Mouse (Mus musculus): ENCODE results near the gene N4bp2. TPM values are rescaled to one million over a fixed set of nuclear protein-coding genes. Genes with fewer than 3 reads are reported as not detected.

N4bp2 gene
- polyA plus RNA-seq, 1 experiment = 1.4 TPM

DNA sequence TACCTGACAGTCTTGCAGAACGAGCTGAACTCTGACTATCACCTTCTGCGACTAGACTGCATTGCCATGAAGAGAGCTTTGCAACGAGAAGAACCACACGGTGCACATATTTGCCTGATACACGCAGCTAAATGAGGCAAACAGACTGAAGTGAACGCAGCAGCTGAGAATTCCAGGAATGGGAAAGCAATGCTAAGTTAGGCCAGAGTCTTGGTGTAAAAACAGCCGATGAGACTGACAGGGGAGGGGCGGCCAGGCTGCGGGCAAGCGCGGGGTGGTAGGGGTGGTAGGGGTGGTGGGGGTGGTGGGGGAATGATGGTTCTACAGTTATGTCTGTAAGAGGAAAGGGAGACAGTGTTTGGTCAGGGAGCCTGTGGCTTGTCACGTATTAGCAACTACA lies 95.6 kb downstream of the N4bp2 start:
- WGBS = 43% methylated on average over 12 of the region's 12 CpGs
- DNase-seq (ENCODE audit: low read depth, low spot score) = no peak

DNA sequence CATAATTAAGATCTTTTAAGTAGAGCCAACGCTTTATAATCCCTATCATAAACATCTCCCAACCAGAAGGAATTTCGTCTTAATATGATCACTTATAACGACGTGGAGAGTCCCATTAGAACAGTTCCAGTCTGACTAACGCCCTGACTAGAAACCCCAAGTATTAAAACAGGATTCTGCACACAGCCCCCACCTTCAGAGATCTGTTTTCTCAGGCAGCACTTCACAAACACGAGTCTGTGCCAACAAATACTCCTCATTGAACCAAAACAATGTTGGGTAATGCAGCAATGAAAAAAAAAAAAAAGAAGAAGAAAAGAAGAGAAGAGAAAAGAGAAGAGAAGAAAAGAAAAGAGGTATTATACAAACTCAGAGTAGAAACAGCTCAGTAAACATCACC lies 96.1 kb downstream of the N4bp2 start:
- DNase-seq (ENCODE audit: low read depth, low spot score) = no peak
- WGBS = 31% methylated on average over 6 of the region's 6 CpGs

- 80% methylated on average over 12 of the region's 12 CpGs for WGBS
- no peak for DNase-seq (ENCODE audit: low read depth, low spot score)
Measured at GRCm38 (mm10) chr5:65860281-65861000, 97.1 kb downstream of the N4bp2 start.

GRCm38 (mm10) chr5:65861154-65861944 lies 98.0 kb downstream of the N4bp2 start, which contains the start of gene Rhoh:
TSS of gene Rhoh (plus strand) at chr5:65861213.
- 72% methylated on average over 10 of the region's 10 CpGs for WGBS
- no peak for DNase-seq (ENCODE audit: low read depth, low spot score)

GRCm38 (mm10) chr5:65862217-65862927 lies 99.1 kb downstream of the N4bp2 start:
- 87% methylated on average over 7 of the region's 7 CpGs for WGBS
- DNase-seq (ENCODE audit: low read depth, low spot score) = no peak

- no peak for DNase-seq (ENCODE audit: low read depth, low spot score)
Measured at GRCm38 (mm10) chr5:65863349-65863749, 100.0 kb downstream of the N4bp2 start.

DNA sequence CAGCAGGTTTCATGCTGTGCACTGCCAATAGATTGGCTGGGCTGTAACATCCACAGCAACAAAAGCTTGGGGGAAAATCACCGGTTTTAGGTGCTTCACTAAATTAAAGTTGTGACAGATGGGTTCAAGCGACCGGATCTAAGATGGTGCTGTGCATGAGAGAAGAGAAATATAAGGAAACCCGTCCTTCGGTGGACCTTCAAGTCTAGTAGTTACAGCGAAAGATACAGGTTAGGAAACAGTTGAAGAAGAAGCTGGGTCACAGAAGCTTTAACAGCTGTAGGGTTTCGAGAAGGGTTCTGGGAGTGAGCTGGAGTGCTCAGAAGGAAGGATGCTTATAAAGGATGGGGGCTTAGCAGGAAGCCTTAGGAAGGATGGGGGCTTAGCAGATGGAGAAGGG lies 101.2 kb downstream of the N4bp2 start:
- WGBS = 88% methylated on average over 7 of the region's 7 CpGs
- no peak for DNase-seq (ENCODE audit: low read depth, low spot score)

More at GRCm38 (mm10) chr5:65863349-65863749, 100.0 kb downstream of the N4bp2 start:
- 72% methylated on average over 12 of the region's 12 CpGs for WGBS

DNA sequence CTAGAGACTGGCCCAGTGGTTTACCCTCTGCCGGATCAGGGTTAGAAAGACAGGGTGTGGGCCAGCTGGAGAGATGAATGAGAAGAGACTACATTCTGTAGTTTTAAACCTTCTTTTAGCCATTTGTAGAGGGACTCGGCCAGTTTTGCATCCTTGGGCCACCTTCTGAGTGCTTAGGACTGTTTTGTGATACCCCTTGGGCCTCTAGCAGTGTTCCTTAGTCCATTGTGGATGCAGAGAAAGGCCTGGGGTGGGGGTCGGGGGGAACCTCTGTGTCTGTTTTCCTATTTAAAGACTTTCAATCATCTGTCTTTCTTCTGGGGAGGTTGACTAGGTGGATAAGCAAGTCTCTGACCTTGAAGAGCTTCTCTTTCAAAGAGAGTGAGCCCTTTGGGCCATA lies 101.6 kb downstream of the N4bp2 start:
- 70% methylated on average over 3 of the region's 3 CpGs for WGBS
- no peak for DNase-seq (ENCODE audit: low read depth, low spot score)

DNA sequence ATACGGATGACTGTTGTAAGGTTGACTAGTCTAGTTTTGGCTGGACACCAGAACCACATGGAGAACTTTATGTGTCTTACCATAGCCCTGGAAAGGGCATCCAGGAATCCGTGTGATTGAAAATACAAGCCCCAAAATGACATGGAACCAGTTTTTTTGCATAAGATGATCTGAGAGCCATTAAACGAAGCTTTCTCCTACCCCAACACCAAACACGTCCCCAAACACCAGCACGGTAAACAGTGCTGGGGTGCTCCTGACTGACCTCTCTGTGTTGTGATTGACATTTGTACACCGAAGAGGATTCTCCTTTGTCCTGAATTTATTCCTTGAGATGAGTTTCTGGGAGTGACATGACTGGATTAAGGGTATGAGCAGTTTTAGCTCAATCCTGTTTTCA lies 103.3 kb downstream of the N4bp2 start:
- DNase-seq (ENCODE audit: low read depth, low spot score) = no peak
- 84% methylated on average over 6 of the region's 6 CpGs for WGBS

- WGBS = 64% methylated on average over 7 of the region's 7 CpGs
- no peak for DNase-seq (ENCODE audit: low read depth, low spot score)
Measured at GRCm38 (mm10) chr5:65867380-65868116, 104.2 kb downstream of the N4bp2 start.

GRCm38 (mm10) chr5:65868419-65868818 lies 105.1 kb downstream of the N4bp2 start:
- no peak for DNase-seq (ENCODE audit: low read depth, low spot score)
- WGBS = 56% methylated on average over 3 of the region's 3 CpGs

DNA sequence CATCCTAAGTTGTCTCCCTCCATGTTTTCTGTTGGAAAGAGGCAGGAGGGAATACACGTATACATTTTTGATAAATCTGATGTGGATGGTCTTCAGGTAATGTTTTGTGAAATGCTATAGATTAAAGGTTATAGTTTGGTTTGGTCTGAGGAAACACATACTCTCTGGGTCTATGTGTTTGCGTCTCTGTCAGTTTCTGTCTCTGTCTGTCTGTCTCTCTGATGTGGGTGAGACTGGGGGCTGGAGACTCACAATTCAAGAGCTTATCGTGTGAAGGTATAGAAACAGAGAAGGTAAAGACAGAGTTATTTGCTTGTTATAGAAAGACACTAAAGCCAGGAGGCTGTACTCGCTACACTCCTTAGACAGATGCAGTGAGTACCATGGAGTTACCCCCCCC lies 106.3 kb downstream of the N4bp2 start:
- 90% methylated on average over 4 of the region's 4 CpGs for WGBS
- no peak for DNase-seq (ENCODE audit: low read depth, low spot score)

GRCm38 (mm10) chr5:65871276-65871875 lies 108.1 kb downstream of the N4bp2 start:
- DNase-seq (ENCODE audit: low read depth, low spot score) = no peak
- WGBS = 81% methylated on average over 13 of the region's 13 CpGs

DNA sequence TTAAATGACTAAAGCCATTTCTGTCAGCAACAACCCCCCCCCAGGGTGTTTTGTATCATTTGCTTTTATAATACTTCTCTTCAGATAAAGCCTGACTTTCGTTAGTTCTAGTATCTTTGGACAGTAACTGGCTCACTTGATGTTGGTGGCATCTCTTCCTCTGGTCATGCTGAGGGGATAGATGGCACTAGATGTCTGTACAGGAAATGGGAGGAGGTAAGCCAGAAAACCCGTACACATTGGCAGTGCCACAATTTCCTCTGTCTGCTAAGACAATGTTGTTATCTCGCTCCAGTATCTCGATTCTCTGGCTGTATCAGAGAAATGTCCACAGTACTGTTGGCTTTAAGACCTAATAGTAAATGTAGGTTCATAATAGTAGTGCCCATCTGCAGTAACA lies 109.9 kb downstream of the N4bp2 start:
- 62% methylated on average over 4 of the region's 4 CpGs for WGBS
- DNase-seq (ENCODE audit: low read depth, low spot score) = no peak

GRCm38 (mm10) chr5:65875269-65875668 lies 111.9 kb downstream of the N4bp2 start:
- no peak for DNase-seq (ENCODE audit: low read depth, low spot score)
- WGBS = 90% methylated on average over 7 of the region's 7 CpGs

- DNase-seq (ENCODE audit: low read depth, low spot score) = no peak
- 55% methylated on average over 3 of the region's 3 CpGs for WGBS
Measured at GRCm38 (mm10) chr5:65878367-65878766, 115.0 kb downstream of the N4bp2 start.
